Mouse (Mus musculus) gastrocnemius, adult 18-20 months (tissue): ENCODE data around the gene AW209491. TPM values are rescaled to one million over a fixed set of nuclear protein-coding genes. Genes with fewer than 3 reads are reported as not detected.
A peak's percentile ranks its signal among the peaks of the same experiment; 100 is the strongest.

Source experiments
- DNase-seq: peaks from one replicate; pipeline ENCODE4 v3.0.0; 2021; ENCODE audit warnings: low spot score
- long read RNA-seq, 2 experiments: library from polyadenylated mRNA; stranded (forward); transcript quantifications; one replicate each; pipeline ENCODE4 v2.0.0; 2021
- total RNA-seq, 2 experiments: library from RNA; stranded (reverse); gene quantifications; 2 replicates each; pipeline ENCODE4 v1.2.3; 2021

Gene AW209491
- 10 to 100 TPM; 13.5 to 14.1 TPM for total RNA-seq
- long read RNA-seq, experiment 1, transcript AW209491-202 (2 exons, 2,035 nt), result minor isoform, 6 of 21 reads
- long read RNA-seq, experiment 1, transcript AW209491-201 (2 exons, 2,914 nt), result major isoform, 14 of 21 reads
- long read RNA-seq, experiment 1, partial matches to known transcripts, result 0 of 21 reads
- long read RNA-seq, experiment 1, other reads (novel, unspliced or antisense), result 0 of 21 reads
- long read RNA-seq, experiment 2, transcript AW209491-202 (2 exons, 2,035 nt), result minor isoform, 8 of 38 reads
- long read RNA-seq, experiment 2, transcript AW209491-201 (2 exons, 2,914 nt), result major isoform, 25 of 38 reads
- long read RNA-seq, experiment 2, partial matches to known transcripts, result 4 of 38 reads
- long read RNA-seq, experiment 2, other reads (novel, unspliced or antisense), result 1 of 38 reads

DNA sequence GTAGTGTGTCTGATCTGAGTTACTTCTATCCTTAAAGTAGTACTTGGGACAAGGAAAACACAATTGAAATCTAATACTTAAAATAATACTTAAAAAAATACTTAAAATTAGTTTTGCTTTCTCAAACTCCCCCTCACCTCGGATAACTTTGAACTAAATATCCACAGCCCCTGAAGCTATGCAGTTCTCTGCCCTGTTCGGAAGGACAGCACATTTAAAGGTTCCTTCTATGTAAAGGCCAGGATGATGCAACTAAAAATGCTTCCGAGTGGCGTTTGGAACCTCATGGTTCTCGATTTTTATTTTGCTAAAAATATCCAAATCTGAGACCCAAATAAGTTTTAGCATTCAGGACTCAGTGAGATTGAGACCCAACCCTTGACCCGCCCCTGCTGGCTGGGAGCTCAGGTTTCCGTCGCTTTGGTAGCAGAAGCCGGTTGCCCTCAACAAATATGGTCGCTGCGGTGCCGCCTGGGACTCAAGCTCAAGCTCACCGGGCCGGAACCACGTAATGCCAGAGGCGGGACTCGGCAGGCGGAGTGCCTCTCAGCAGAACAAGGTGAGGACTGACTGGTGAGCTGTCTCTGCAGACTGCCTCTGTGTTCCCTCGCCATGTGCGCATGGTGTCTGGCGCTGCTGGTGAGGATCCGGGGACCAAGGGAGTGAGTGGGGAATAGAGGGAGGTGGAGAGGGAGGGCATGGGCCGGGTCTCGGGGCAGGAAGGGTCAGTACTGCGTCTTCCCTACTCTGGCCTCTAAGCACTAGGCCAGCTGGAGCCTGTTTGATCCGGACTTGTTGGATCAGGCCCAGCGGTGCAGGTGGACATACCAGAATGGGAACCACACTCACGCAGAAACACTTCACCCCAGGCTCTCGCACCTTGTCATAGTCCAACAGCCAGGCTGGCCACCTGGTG, at the start of gene AW209491:
Gene AW209491 (plus strand): TSS at position 429 of the 916 bp plus-strand sequence.
- DNase-seq, result peak; percentile 96

DNA sequence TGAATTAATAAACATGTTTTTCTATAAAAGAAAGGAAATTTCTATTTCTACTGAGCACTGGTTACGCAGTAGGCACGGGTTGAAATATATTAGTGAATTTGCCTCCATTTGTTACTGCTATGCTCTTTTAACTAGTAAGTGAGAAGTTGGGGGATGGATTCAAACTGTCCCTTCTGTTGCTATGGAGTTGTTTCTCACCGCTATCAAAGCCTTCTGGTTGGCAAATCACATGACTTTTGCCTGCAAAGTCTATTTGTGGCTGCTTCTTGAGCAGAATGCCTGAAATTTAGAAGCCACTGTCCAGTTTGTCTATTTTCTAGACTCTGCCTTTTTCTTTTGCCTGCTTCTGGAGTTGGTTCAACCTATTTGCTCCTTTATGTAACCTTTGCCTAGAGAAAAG, 49.6 kb upstream of the AW209491 start:
- DNase-seq, result no peak

DNA sequence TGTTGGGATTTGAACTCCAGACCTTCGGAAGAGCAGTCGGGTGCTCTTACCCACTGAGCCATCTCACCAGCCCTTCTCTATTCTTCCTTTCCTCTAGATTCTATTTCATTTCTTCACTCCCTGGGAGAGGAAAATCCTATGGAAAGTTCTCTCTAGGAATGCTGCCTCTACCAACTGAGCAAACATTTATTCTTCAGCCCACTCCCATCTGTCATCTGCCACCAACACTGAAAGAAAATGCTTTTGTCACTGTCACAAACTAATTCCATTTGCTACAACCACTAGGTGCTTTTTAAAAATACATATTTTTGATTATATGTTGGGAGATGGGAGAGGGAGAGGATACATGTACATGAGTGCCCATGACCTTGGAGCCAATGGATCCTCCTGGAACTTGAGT, 27.2 kb upstream of the AW209491 start:
- DNase-seq, result no peak

DNA sequence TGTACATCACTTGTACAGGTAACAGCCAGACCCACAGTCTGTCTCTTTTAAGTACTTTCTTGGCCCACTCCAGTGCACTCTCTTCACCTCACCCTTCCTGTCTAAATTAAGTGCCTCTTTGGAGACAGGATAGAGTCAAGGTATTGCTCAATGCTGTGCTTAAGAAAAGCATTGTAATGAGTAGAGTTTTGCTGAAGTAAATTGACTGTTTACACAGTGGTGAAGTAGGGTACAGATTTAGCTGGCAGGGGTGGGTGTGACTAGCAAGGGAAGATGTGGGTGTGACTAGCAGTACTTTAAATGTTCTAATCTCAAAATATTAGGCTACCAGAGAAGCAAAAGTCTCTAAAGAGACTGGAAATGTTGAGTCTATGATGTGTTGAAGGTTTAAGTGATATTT, 22.3 kb upstream of the AW209491 start:
- DNase-seq, result no peak

DNA sequence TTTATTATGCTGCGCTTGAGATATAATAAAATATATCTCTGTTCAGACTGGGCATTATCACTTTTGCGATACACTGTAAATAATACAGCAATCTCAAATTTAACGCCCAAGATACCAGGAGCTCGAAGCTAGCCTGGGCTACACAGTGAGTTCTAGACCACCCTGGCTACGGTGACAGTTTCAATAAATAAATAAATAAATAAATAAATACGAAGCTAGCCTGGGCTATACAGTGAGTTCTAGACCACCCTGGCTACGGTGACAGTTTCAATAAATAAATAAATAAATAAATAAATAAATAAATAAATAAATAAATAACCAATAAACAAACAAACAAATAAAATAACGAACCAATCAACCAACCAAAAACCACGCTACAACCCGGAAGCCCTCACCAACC, 17.5 kb upstream of the AW209491 start:
- no peak for DNase-seq

DNA sequence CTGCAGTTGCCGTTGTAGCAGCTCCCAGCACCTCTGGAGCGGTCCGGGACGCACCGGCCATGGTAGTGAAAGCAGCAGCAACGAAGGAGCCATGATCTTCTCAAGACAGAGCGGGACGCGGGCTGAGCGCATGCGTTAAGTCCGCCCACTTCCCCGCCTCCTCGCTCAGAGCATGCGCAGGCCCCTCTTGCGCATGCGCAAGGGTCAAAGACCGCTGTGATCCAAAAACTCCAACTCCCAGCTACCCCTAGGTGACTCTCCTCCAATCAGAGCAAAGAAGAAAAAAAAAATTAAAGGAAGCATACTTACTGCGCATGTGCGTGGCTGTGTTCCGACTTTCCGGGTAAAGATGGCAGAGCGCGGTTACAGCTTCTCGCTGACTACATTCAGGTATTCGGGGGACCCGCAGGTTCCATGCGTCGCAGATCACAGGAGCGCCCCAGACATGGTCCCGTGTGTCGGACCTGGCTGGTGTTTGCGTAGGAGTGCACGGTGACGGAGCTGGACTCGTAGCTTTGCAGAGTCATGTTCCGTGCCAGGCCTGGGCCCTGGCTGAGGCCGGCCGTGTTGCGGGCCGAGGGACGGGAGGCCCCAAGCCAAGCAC, 16.9 kb upstream of the AW209491 start, which contains the start of the genes Mrpl32 and Psma2:
Gene Mrpl32 (minus strand): TSS at position 240 of the 604 bp plus-strand sequence.
Gene Psma2 (plus strand): TSS at position 315 of the 604 bp plus-strand sequence.
- DNase-seq, result peak; percentile 98

DNA sequence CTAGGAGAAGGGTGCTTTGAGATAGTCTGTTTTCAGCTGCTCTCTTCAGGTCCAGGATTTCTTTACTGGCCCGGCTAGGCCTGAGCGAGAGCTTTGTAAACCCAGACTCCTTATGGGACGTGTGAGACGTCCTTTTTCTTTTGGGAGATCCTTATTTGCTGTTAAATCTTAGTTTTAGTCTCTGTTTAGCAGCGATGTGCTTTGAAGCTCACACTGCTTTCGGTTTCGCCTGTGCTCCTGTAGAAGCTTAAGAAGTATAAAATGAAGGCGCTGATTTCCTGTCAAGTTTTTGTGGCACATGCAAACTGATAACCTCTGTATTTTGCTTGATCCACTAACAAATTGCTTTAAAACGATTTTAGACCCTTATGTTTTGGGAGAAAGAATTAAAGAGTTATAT, 16.4 kb upstream of the AW209491 start:
- no peak for DNase-seq

DNA sequence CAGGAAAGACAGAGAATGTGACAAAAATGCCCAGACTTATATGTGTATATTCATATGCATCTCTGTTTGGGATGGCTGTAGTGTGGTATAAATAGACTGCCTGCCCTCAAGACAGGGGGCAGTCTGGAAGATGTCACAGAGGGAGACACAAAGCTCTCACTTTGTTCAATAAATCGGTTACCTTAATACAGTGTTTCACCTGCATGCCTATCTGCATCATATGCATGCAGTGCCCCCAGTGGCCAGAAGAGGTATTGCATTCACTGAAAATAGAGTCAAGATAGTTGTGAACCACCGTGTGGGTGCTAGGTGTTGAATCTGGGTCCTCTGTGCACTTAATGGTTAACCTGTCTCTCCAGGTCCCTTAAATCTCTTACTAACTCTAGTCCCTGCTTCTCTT, 11.2 kb upstream of the AW209491 start:
- peak; percentile 50 for DNase-seq

DNA sequence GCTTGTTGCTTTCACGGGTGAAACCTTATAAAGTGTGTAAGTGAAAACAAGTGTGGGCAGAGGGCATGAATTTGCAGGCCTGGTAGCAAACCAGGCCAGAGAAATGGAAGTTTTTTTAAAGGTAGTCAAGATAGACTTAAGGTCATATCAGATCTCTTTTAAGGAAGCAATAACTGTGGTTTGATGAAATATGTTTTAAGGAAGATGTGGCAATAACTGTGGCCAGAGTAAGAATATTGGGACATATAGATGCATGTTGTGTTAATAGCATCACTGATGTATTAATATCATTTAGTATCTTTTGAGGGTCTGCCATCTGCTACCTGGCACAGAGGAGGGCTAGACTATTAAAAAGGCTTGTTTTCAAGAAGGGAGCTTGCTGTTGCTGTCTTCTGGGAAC, 10.0 kb downstream of the AW209491 start:
- DNase-seq, result no peak

DNA sequence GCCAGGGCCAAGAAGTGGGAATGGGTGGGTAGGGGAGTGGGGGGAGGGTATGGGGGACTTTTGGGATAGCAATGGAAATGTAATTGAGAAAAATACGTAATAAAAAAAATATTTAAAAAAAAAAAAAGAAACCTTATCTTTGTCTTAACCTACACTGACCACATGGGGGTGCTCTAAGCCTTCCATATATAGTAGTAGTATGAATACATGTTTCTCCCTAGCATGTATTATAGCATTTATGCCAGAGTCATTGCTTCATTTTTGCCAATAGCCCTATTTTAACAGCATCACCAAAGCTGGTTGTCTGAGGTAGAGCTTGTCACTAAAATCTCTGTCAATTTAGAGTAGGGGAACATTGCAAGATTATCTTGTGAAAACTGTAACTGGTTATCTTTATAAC, 19.3 kb downstream of the AW209491 start:
- peak; percentile 7 for DNase-seq

DNA sequence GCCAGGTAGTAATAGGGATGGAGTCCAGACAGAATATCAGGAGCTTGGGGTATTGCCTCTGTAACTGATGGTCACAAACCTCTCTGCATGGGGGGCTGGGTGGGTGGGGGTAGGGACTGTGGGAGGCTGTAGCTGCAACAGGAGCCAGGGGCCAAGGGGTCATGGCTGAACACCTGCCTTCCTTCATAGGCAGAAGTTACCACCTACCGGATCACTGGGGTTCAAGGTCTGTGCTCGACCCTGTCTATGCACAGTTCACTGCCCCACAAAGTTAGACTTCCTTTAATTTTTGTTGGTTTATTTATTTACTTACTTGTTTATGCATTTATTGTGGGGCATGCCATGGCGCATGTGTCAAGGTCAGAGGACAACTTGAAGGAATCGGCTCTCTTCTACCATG, 37.2 kb downstream of the AW209491 start:
- no peak for DNase-seq

DNA sequence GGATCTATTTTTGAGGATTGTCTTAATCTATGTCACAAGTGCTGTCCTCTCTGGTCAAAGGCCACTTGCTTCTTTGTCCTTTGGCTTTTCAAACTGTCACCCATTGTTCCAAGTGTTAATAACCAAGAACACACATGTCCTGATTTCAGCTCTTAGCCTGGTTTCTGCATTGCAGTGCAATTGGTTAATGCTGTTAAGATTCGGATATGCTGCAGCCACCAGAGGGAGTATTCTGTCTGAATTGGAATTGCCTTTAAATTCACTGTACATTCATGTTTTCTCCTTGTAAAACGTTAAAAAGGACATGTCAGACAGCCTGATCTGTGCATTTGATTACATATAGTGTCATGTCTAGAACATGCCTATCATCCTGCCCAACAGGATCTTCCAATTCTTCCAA, 40.4 kb downstream of the AW209491 start:
- no peak for DNase-seq

Other genes starting within 250 kb of the AW209491 start
- under 1 TPM; 0.07 TPM for gene Hecw1, start 106.9 kb upstream of the AW209491 start, total RNA-seq
- gene Mrpl32, start 17.0 kb upstream of the AW209491 start, total RNA-seq, result 10 to 100 TPM; 37.7 to 41.7 TPM
- gene Psma2, start 16.9 kb upstream of the AW209491 start, total RNA-seq, result 10 to 100 TPM; 53.6 to 56.3 TPM